Mouse (Mus musculus) layer of hippocampus, postnatal 25 days (tissue): ENCODE data around the gene Ckb. TPM values are rescaled to one million over a fixed set of nuclear protein-coding genes. Genes with fewer than 3 reads are reported as not detected.

Source experiments
- total RNA-seq, 2 experiments: library from RNA; stranded (reverse); gene quantifications; 2 replicates each; pipeline ENCODE4 v1.2.3; 2021

Ckb gene
- total RNA-seq, 2 experiments from 2014 or later: 1,260 to 1,351 TPM

Other genes starting within 250 kb of the Ckb start
- under 1 TPM; 0.63 to 0.81 TPM for gene Tnfaip2, start 229.9 kb downstream of the Ckb start, total RNA-seq
- gene Gm266, start 186.5 kb downstream of the Ckb start, total RNA-seq: 1 to 10 TPM; 5.6 to 7.8 TPM
- gene Eif5, start 134.3 kb downstream of the Ckb start, total RNA-seq: 100 to 1,000 TPM; 243 to 246 TPM
- 100 to 1,000 TPM; 103 to 116 TPM for gene Mark3, start 97.8 kb downstream of the Ckb start, total RNA-seq
- 10 to 100 TPM; 17.1 to 19.7 TPM for gene Trmt61a, start 5.8 kb upstream of the Ckb start, total RNA-seq
- 10 to 100 TPM; 46.7 to 54.1 TPM for gene Bag5, start 40.9 kb upstream of the Ckb start, total RNA-seq
- gene Apopt1, start 40.9 kb upstream of the Ckb start, total RNA-seq: 10 to 100 TPM; 36.2 to 38.9 TPM
- 100 to 1,000 TPM; 701 to 727 TPM for gene Klc1, start 86.5 kb upstream of the Ckb start, total RNA-seq
- 1 to 10 TPM; 4.2 to 4.6 TPM for gene Xrcc3, start 141.5 kb upstream of the Ckb start, total RNA-seq
- gene Zfyve21, start 141.8 kb upstream of the Ckb start, total RNA-seq: 10 to 100 TPM; 21.6 to 21.7 TPM
- 10 to 100 TPM; 89.5 to 91.9 TPM for gene Ppp1r13b, start 235.8 kb upstream of the Ckb start, total RNA-seq